Mouse (Mus musculus): Measurements from ENCODE around the gene Adamts9.

Gene Adamts9

DNA sequence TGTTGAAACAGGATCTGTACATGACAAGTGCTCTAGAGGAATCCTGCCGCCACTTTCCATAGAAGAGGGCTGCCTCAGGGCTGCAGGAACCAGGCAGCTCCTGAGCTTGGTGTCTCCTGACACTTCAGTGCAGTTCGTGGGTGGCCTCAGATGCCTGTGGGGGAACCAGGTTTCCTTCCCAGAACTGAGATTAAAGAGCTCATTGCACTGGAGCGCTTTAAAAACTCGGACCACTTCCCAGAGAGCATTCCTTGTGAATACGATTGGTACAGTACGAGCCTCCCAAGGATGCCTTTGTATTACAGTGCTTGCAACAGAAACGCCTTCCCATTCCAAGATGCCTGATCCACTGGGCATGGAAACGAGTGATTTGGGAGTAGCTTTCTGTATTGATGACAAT is 18.8 kb downstream of the Adamts9 start:
- in situ Hi-C loops (cut with MboI, MseI), result no loop called here

DNA sequence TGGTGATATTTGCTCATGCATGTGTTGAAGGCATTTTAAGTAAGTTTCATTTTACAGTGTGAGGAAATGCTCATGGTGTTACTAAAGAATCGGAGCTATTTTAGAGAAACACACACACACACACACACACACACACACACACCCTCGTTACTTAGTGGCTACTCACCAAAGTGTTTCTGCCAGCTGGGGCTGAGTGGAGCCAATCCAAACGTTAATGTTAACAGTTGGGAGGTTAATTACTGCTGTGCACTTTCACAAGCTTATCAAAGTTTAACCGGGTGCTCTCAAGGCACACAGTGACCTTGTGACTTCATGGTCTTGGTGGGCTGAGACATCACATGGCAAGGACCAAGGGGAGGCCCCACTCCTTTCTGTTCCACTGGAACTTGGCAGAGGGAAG is 21.4 kb downstream of the Adamts9 start:
- in situ Hi-C loops (cut with MboI, MseI), result no loop called here

DNA sequence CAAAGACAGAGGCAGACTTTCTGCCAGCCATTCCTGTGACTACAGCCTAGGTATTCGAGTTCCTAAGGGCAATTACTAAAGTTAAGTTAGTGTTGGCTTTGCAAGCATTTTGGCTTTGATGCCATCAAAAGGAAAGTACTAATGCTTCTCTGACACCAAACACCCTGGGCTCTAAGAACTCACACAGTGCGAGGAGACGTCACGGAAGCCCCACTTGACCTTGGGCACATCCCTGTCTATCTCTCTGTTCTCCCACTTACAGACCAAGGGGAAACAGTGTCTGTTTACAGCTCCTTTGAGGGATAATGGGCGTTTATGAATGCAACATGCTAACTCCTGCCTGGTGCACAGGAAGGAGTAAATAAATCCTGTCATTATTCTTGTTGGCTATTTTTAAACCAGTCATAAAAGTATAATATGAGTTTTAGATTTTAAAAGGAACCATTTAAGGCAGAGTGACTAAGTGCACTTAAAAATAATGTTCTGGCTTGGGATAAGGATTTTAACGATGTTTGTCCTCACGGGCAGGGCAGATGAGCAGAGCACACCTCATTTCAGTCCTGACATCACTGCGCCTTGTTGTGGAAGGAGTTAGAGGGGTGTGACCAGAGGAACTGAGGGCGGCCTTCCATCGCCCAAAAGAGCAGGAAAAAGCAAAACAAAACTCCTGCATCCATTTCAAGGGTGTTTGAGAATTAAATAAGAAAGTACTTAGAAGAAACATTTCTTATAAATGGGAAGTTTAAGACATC is 22.2 kb downstream of the Adamts9 start:
- in situ Hi-C loops (cut with MboI, MseI), result no loop called here

DNA sequence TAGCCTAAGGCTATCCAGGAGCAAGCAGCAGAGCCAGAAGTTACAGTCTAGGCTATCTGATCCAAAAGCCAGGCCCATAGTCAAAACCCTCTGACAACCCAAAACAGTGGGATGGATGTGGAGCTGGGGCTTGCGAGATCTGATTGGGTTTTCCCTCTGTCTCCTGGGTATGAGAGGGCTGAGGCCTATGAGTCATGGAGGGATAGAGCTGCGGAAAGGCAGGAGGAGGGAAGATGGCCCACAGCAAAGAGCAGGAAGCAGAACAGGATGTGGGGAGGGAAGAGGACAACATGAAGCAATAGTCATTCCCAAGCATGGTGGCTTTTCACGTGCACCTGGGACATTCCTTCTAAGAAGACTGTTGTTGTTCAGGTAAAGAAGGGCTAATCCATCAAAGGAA is 32.7 kb downstream of the Adamts9 start:
- in situ Hi-C loops (cut with MboI, MseI), result no loop called here

DNA sequence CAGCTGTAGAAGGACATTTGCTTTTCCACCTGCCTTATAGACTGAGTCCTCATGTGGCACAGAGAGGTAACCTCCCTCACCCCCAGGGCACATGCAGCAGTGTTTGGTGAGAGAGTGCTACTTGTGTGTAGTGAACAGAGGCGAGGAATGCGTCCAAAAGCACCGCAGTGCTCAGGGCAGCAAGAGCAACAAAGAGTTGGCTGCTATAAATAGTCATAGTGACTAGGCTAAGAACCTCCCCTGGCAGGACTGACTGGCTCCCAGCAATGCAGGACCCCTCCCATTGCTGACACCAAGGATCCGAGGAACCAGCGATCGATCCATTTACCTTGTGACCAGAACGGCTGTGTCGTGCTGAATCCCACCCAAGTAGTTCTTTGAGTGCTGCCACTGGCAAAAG is 33.9 kb downstream of the Adamts9 start:
- in situ Hi-C loops (cut with MboI, MseI), result no loop called here

DNA sequence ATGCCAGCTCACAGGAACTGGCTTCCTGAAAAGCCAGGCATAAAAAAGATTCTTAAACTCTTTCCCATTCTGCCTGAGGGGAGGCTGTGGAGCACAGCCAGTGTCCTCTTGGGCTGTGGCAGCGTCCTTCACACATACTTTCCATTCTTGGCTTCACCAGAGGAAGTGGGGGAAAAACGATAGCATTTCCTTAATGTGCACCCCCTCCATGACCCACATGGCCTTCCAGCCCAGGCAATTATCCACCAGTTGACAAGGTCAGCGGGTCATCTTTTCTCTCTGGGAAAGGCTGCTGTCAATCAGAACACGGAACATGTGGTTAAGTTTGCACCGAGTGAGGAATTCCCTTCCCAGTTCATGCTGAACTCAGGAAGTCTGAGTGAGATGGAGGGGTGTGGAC is 37.4 kb downstream of the Adamts9 start:
- in situ Hi-C loops (cut with MboI, MseI), result no loop called here

DNA sequence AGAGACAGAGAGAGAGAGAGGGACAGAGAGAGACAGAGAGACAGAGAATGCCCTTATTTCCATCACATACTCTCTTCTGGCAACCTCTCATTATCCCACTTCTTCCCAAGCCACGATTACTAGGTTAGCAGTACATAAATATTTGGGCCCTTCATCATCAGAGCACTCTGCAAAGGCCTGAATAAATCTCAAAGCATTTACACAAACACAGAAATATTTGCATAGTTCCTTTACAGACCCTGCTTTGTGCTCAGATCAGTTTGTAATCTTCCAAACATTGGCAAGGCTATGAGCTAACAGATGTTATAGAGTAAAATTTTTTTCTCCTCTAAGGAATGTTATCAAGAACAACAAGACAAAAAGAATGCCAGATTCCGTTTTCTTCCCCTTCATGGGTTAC is 38.8 kb downstream of the Adamts9 start:
- in situ Hi-C loops (cut with MboI, MseI), result no loop called here

DNA sequence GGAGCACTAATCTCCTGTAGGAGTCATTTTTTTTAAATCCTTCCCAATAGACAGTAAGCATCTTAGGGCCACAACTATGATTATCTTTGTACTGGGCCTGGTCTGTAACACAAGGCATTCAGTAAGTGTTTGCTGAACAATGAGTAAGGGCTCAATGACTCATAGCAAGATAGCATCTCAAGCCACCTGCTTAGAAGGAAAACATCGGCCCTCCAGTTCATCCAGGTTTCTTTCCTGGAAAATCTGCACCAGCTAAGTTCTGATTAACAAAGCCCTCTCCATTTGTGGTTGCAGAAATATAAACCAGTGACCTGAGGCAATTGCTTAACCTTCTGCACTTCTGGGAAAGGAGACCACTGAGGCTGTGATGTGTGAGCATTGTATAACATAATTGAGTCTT is 39.3 kb downstream of the Adamts9 start:
- in situ Hi-C loops (cut with MboI, MseI), result no loop called here

DNA sequence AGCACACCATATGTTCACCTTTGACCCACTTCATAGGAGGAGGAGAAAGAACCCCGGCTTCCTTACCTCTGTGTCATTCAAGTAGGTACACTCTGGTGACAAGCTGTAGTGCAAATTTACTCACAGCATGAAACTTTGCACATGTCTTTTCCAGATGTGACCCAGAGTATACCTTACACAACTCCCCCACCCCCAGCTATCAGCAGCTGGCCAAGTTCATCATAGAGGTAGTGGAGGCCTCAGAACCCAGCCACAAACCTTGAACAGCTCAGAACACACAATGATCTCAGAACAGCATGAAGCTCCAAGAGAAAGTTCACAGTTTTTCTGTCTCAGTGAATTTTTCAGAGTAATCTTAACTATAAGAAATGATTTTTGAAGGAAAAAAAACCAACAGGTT is 51.8 kb downstream of the Adamts9 start:
- in situ Hi-C loops (cut with MboI, MseI), result no loop called here

DNA sequence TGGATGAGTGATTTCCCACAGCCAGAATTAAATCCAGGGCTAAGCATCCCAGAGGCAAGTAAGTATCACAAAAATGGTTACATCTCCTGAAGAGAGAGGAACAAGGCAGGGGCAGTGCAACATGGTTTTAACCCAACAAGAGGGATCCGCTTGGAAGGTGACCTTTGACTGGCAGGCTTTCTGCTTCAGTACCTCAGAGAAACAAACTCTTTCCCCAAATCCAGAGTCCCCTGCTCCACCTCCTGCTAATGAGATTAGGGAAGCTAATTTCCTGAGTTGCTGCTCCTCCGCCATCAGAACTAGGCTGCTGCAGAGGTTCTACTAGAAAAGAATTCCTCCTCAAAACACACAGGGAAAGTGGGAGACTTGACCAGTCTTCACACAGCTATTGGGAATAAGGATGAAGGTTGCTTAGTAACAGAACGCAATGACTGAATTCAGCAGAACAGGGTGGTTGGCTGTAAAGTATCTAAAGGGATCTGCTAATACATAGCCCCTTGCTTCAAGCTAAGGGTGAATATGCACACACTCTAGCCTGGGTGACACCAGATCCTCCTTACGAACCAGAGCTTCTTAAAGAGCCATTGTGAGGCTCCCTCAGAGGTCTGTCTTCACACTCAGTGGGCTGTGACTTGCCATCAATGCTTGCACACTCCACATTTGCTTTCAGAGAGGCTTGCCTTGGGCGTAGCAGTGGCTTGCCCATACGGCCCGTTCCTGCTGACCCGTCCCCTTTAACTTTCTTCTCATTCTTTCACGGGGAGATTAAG is 60.0 kb downstream of the Adamts9 start:
- in situ Hi-C loops (cut with MboI, MseI), result no loop called here

DNA sequence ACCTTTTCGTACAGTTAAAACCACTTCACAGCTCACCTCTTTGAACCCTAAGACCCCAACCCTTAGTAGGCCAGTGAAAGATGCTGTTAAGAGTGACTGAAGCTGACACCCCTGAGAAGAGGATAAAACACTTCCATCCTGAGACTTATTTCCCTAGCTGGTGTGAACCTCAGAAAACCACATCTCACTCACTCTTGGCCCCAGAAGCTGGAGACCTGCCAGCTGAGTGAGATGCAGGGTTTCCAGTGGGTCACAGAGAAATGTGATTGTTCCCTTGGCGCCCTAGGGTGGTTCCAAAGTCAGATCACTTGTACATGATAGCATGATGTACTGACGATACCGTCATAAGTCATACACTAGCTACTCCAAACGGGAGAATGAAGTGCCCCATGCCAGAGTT is 60.8 kb downstream of the Adamts9 start:
- in situ Hi-C loops (cut with MboI, MseI), result no loop called here

DNA sequence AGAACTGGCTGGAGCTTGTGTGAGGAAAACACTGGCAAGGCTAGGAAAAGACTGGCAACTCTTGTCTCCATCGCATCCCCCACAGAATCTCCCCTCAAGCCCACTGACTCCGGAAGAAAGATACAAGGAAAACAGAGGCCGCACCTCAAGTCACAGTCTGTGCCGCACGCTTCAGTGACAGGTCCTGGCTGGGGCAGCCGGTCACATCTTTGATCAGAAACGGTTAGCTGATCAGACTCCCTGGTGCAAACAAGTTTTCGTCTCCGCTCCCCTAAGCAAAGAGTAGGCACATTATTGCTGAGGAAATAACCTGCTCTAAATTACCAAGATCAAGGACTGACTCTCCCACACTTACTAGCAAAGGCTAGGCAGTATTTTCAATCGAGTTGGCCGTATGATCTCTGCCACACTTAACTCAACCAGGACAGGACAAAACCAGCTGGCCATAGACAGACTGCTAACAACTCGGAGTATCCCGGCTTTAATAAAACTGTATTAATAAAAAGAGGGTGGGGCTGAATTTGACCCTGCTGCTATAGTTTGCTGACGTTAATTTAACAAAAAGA is 63.5 kb downstream of the Adamts9 start:
- in situ Hi-C loops (cut with MboI, MseI), result no loop called here

DNA sequence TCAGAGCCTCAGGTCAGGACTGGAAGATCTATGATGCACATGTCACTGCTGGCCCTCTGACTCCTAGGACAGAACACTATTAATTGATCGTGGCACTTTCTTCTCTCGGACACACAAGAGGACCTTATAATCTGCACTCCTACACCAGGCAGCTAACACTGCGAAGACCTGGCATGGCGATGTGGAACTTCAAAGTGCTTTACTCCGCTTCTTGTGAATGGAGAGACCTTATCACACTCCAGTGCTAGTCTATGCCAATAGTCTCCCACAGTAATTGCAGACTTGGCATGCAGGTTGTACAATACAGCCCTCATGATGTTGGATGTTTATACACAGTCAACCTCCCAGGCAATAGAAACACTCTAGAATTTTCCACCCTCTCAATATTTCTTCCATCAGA is 64.5 kb downstream of the Adamts9 start:
- in situ Hi-C loops (cut with MboI, MseI), result no loop called here

DNA sequence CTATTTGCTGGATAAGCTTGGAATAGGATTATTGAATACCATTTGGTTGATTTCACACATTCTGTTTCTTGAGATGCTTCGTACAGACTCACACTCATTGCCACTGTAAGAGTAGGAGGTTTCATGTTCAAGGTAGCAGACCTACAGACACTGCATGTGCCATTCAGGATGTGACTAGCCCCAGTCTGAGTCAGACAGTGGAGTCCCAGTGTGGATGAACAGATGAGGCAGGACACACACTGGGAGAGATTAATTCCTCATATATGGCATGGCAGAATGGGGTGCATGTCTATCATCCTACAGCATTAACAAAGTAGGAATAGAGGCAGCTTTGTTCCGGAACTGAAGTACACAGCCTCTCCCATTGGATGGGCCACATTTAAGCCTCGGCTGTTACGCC is 66.1 kb downstream of the Adamts9 start:
- in situ Hi-C loops (cut with MboI, MseI), result no loop called here

DNA sequence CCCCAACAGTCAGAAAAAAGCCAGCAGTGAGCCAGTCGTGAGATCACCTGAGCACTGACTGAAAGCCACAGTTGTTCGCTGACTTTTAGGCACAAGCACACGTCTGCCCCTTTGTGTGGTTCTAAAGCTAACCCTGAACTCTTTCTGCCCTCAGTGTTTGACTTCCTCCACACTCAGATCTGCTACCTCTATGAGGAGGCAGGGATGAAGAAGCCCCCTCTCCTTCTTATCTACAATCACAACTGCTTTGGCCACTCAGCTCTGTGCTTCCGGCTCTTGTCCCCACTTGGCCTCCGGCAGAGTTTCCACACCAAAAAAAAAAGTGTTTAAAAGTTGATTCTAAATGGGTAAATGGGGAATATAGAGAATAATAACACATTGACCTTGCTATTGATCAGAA is 67.2 kb downstream of the Adamts9 start:
- in situ Hi-C loops (cut with MboI, MseI), result no loop called here

DNA sequence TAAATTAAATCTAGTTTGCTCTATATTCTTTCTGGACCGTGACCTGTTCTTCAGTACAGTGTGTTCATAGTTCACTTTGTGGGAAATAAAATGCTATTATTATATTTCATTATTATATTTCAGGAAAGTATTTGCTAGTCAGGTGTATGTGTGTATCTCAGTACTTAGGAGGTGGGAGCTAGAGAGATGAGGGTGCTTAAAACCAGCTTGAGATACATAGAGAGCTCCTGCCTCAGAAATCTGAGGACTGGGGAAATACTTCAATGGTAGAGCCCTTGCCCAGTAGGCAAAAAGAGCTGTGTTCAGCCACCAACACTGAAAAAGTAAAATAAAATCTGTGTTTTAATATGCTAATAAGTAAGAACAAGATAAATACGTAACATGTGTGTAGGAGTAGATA is 68.0 kb downstream of the Adamts9 start:
- in situ Hi-C loops (cut with MboI, MseI), result no loop called here

DNA sequence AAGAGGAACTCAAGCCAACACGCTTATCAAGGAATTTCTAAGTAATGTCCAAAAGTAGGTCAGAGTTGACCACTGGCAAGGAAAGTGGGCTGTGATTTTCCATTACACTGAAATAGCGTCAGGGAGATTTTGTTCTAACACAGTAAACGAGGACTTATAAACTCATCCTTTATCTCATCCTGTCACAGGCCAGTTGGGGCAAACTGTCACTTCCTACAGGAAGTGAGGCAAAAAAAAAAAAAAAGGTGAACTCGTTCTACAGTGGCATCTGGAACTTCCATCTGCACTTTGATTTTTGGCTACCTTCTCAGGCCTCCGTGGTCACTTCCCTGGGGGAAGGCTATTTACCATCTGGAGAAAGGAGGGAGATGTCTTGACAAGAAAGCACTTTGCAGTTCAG is 68.4 kb downstream of the Adamts9 start:
- in situ Hi-C loops (cut with MboI, MseI), result no loop called here

DNA sequence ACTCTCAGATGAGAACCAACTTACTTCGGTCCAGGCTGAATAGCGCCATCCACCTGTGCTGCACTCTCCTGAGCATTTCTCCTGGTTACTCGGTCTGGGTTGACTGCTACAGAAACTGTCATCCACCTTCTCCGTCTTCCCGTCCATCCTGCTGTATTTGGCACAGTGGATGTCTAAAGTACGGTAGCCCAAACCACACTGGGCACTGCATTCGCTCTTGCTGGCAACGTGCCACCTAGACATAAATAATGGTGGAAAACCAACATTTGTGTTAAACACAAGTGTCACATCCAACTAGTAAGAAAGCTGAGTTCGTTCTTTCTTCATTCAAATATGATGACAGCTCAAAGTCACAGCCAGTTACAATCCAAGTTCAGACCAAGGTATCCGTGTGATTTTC is 70.5 kb downstream of the Adamts9 start:
- in situ Hi-C loops (cut with MboI, MseI), result no loop called here

DNA sequence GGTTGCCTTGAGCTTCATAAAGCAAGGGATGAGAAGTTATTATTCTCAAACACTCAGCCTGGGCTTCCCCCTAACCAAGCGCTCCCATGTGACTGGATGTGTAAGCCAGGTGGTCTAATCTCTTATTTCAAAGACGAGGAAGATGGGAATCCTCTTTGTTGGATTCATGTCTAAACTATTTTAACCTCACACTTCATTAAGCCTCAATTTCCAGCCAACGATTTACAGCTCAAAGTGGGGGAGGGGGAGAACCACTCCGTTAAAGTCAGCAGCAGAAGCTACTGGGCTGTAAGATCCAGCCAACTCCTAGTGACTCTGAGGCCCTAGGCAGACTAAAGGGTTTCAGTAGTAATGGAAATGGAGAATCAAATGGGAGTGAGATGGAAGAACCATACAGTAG is 71.5 kb downstream of the Adamts9 start:
- in situ Hi-C loops (cut with MboI, MseI), result no loop called here

DNA sequence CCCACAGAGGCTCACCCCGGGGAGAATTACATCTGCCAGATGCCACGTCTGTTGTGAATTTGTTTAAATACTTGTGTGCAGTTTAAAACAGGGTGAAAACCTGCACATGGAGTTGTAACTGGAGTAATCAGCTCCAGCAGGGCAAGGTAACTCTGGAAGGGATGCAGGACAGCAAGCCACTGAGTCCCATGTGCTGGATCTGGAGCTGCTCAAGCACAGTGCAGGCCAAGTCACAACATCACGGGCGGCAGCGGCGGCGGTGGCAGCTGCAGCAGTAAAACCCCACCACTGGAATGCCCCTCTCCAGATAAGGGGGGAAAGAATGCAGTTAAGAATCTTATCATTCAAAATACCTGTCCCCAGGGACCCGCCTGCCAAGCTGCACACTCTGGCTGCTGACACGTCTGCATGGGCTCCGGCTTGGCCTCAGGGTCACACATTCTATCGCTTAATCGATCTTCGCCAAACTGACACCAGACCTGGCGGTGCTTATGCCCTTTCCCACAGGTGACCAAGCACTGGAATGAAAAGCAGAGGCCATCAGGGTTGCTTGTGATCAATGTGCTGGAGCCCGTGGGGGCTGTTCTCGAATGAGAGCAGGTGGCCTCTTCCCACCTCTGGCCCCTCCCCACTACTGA is 73.6 kb downstream of the Adamts9 start:
- in situ Hi-C loops (cut with MboI, MseI), result loop anchor here (10.0 kb wide), 1 partner anchor 1085 kb away; no protein-coding TSS in a partner anchor

DNA sequence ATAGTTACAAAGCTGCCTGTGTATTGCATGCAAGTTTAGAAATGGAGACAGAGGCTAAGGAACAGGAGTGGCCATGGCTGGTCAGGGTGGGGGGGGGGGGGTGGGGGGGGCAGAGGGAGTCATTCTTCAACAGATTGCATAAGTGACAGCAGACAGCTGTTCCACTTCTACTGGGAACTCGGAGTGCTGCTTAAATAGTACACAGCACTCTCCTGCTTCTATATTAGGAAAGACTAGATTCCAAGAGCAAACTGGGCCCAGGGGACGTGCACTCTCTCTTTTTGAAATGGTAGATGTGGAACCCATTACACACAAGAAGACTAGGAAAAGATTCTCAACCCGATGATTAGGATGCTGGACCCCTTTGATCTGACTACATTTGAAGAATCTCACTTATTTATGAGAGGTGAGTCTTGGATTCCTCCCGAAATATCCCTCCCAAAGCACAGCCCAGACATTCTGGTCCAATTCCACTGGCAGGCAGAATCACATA is 74.2 kb downstream of the Adamts9 start, which contains the start of gene Gm15737:
TSS of gene Gm15737 (plus strand) at position 269 of the 493 bp plus-strand sequence.
- in situ Hi-C loops (cut with MboI, MseI), result loop anchor here (10.0 kb wide), 1 partner anchor 1084 kb away; no protein-coding TSS in a partner anchor

DNA sequence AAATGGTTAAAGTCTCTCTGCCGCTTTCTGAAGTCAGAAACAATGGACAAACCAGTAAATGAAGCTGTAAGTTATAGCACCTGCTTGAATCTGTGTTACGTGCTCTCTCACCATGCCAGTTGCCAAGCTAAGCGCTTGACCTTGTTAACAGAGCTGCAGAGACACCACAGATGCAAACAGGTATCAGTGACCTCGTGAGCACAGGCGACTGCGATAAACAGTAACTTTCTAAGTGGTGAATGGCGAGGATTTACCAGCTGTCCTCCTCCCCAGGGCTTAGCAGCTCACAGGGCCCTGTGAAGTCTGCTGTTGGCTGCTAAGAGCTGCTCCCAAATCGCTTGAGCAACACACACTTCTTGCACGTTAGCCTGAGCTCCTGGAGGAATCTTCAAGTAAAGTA is 80.7 kb downstream of the Adamts9 start:
- in situ Hi-C loops (cut with MboI, MseI), result loop anchor here (10.0 kb wide), 1 partner anchor 1078 kb away; no protein-coding TSS in a partner anchor
